Mouse (Mus musculus) hindbrain, postnatal 0 days (tissue): ENCODE results near the gene Lrpap1. TPM values are rescaled to one million over a fixed set of nuclear protein-coding genes. Genes with fewer than 3 reads are reported as not detected.

ENCODE experiments used
- ATAC-seq: fragments of 200-750 bp; cut with Nextera tagmentation; 2 replicates; pipeline ENCODE4 v1.8.0; 2017; ENCODE audit warnings: mild to moderate bottlenecking, moderate TSS enrichment, moderate library complexity
- DNase-seq: peaks from one replicate; pipeline ENCODE4 v3.0.0-alpha.2; 2015; ENCODE audit warnings: low spot score
- H3K27ac ChIP-seq: fragments of 300-500 bp; sonication (generic); 2 replicates; pipeline ENCODE4 v1.5.1; 2014; ENCODE audit warnings: mild to moderate bottlenecking
- H3K27me3 ChIP-seq: fragments of 300-500 bp; sonication (generic); 2 replicates; pipeline ENCODE4 v1.6.1; 2014; ENCODE audit warnings: low read length, mixed read lengths; ENCODE audit not compliant: insufficient read depth
- H3K36me3 ChIP-seq: fragments of 300-500 bp; sonication (generic); 2 replicates; pipeline ENCODE4 v1.6.1; 2014; ENCODE audit warnings: low read length, mixed read lengths; ENCODE audit not compliant: insufficient read depth
- H3K4me1 ChIP-seq: fragments of 300-500 bp; sonication (generic); 2 replicates; pipeline ENCODE4 v1.6.1; 2014; ENCODE audit warnings: antibody characterized with exemption, low read length, mixed read lengths; ENCODE audit not compliant: insufficient read depth
- H3K4me2 ChIP-seq: fragments of 300-500 bp; sonication (generic); 2 replicates; pipeline ENCODE4 v1.6.1; 2014; ENCODE audit warnings: low read depth, mild to moderate bottlenecking, low read length, moderate library complexity, mixed read lengths
- H3K4me3 ChIP-seq: fragments of 300-500 bp; sonication (generic); 2 replicates; pipeline ENCODE4 v1.5.1; 2014; ENCODE audit warnings: low read length
- H3K9ac ChIP-seq: fragments of 300-500 bp; sonication (generic); replicated peaks from 2 replicates; pipeline ENCODE4 v1.6.1; 2014; ENCODE audit warnings: mild to moderate bottlenecking, low read length, moderate library complexity, mixed read lengths
- H3K9me3 ChIP-seq: fragments of 300-500 bp; sonication (generic); 2 replicates; pipeline ENCODE4 v1.6.1; 2016; ENCODE audit warnings: low read length, mixed read lengths
- CTCF ChIP-seq: IDR thresholded peaks from 2 replicates; pipeline ENCODE4 v1.5.1; 2016; ENCODE audit warnings: antibody characterized with exemption, control low read depth, low read depth
- WGBS: fragments of 180-500 bp; shearing (Covaris S2); extraction: QIAGEN DNeasy Blood & Tissue Kit; methylation state at CpG from one replicate; pipeline ENCODE4 v1.1.7; 2014; 5-methylcytosine and 5-hydroxymethylcytosine counted together
- polyA plus RNA-seq: library from polyadenylated mRNA; unstranded; fragments of >200 nt; fragmentation: Nextera tagmentation; extraction: Ambion mirVana; gene quantifications from 2 replicates; pipeline ENCODE4 v1.2.1, GENCODE M21; 2015
- total RNA-seq: library from RNA; depleted of rRNA; stranded (reverse); fragments of >200 nt; gene quantifications from 2 replicates; pipeline ENCODE4 v1.2.3, GENCODE M21; 2014; rRNA removed

Lrpap1 gene
- total RNA-seq (97.2 and 99.5 TPM in 2 replicates), polyA plus RNA-seq (200 and 205 TPM in 2 replicates)

- peaks cover 19% of the 10 kb centered on the region for H3K4me1 ChIP-seq
- H3K36me3 ChIP-seq, result peaks cover 23% of the 10 kb centered on the region
- peak within 1 kb of the TSS; percentile 83 for H3K9ac ChIP-seq
- H3K9me3 ChIP-seq, result no peaks in the 10 kb centered on the region
- DNase-seq, result peak; percentile 96
- WGBS, result under 1% methylated on average over 38 of the region's 39 CpGs
- H3K27ac ChIP-seq, result peak within 1 kb of the TSS; percentile 89
- peak; percentile 98 for ATAC-seq
- H3K4me3 ChIP-seq, result peak within 1 kb of the TSS; percentile 74
- TF ChIP-seq CTCF, result peak; percentile 1; the same call in 1 of the 2 replicates
- peak within 1 kb of the TSS; percentile 79 for H3K4me2 ChIP-seq
- no peaks in the 10 kb centered on the region for H3K27me3 ChIP-seq
These were observed at the start of gene Lrpap1 for GRCm38 (mm10) chr5:35104960-35105921. TSS of gene Lrpap1 (minus strand) at chr5:35105766.

GRCm38 (mm10) chr5:35149939-35150338 is 44.4 kb upstream of the Lrpap1 start:
- H3K4me1 ChIP-seq, result peaks cover 22% of the 10 kb centered on the region
- no peak overlapping the region for H3K4me2 ChIP-seq
- H3K27ac ChIP-seq, result no peak overlapping the region
- H3K4me3 ChIP-seq, result no peak overlapping the region
- no peaks in the 10 kb centered on the region for H3K36me3 ChIP-seq
- WGBS, result 68% methylated on average over 5 of the region's 5 CpGs
- no peaks in the 10 kb centered on the region for H3K9me3 ChIP-seq
- ATAC-seq (no peak), DNase-seq (no peak)
- TF ChIP-seq CTCF, result no peak
- H3K27me3 ChIP-seq, result no peaks in the 10 kb centered on the region
- H3K9ac ChIP-seq, result no peak overlapping the region

- ATAC-seq, result no peak
- H3K9ac ChIP-seq, result no peak overlapping the region
- H3K27me3 ChIP-seq, result no peaks in the 10 kb centered on the region
- H3K9me3 ChIP-seq, result no peaks in the 10 kb centered on the region
- H3K27ac ChIP-seq, result no peak overlapping the region
- TF ChIP-seq CTCF, result no peak
- peaks cover 22% of the 10 kb centered on the region for H3K4me1 ChIP-seq
- DNase-seq, result no peak
- no peak overlapping the region for H3K4me3 ChIP-seq
- no peaks in the 10 kb centered on the region for H3K36me3 ChIP-seq
- H3K4me2 ChIP-seq, result no peak overlapping the region
- 79% methylated on average over 4 of the region's 4 CpGs for WGBS
These were observed 44.0 kb upstream of the Lrpap1 start for GRCm38 (mm10) chr5:35149526-35149925.

GRCm38 (mm10) chr5:35147963-35148767 is 42.6 kb upstream of the Lrpap1 start:
- H3K4me3 ChIP-seq, result no peak overlapping the region
- no peak overlapping the region for H3K9ac ChIP-seq
- TF ChIP-seq CTCF, result no peak
- H3K4me2 ChIP-seq, result no peak overlapping the region
- H3K27ac ChIP-seq, result peak overlapping the region; percentile 74
- no peaks in the 10 kb centered on the region for H3K27me3 ChIP-seq
- no peaks in the 10 kb centered on the region for H3K9me3 ChIP-seq
- ATAC-seq, result peak; percentile 67
- 37% methylated on average over 8 of the region's 8 CpGs for WGBS
- peaks cover 27% of the 10 kb centered on the region for H3K4me1 ChIP-seq
- peak; percentile 87 for DNase-seq
- H3K36me3 ChIP-seq, result no peaks in the 10 kb centered on the region

- Histone ChIP-seq H3K27me3 (no peaks in the 10 kb centered on the region), H3K9ac (no peak overlapping the region), H3K4me2 (no peak overlapping the region), H3K4me1 (peaks cover 29% of the 10 kb centered on the region), H3K9me3 (no peaks in the 10 kb centered on the region), H3K4me3 (no peak overlapping the region), H3K36me3 (no peaks in the 10 kb centered on the region), H3K27ac (peak overlapping the region; percentile 74)
- 19% methylated on average over 2 of the region's 2 CpGs for WGBS
- no peak for TF ChIP-seq CTCF
- DNase-seq (peak; percentile 75), ATAC-seq (peak; percentile 85)
These were observed 41.8 kb upstream of the Lrpap1 start for GRCm38 (mm10) chr5:35147155-35147962.

GRCm38 (mm10) chr5:35146747-35147146 is 41.2 kb upstream of the Lrpap1 start:
- 26% methylated on average over 2 of the region's 2 CpGs for WGBS
- Histone ChIP-seq H3K27me3 (no peaks in the 10 kb centered on the region), H3K4me2 (no peak overlapping the region), H3K36me3 (no peaks in the 10 kb centered on the region), H3K9ac (no peak overlapping the region), H3K9me3 (no peaks in the 10 kb centered on the region), H3K4me3 (no peak overlapping the region), H3K4me1 (peaks cover 29% of the 10 kb centered on the region), H3K27ac (peak overlapping the region; percentile 74)
- DNase-seq (peak; percentile 44), ATAC-seq (peak; percentile 35; the same call in 1 of the 2 replicates)
- no peak for TF ChIP-seq CTCF
